Mouse (Mus musculus): ENCODE results near the gene Hlx.

DNA sequence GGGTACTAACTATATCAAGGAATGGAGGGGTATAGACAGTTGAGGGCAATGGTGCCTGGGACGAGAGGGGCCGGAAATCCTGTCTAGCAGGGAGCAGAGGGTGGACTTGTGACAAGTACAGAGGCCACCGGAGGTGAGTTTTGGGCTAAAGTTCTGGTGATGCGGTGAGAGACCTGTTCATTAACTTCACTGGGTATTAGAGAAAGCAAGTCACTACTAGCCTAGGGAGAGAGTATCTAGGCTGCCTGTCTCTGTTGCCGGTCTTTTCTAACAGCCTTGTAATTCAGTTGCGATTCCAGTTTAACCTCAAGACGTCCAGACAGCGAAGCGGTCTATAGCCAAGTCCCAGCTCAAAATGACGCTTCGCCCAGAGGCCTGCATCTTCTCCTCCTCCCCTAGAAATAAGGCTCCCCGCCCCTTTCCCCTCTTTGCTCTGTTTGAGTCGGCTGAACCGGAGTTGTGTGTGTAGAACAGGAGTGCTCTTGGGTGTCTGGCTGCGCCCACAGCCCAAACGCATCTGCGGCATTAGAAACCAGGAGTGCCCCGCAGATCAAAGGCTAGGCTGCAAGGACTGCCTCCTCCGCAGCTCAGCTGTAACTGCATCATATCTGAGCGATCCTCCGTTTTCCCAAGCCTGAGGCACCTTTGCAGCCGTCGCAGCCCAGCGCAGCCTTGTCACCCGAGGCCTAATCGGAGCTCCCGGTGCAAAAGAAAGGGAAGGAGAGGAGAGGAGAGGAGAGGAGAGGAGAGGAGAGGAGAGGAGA lies 1.8 kb upstream of the Hlx start:
- TF ChIP-seq POLR2A (IDR thresholded peaks at IDR 0.05; ENCODE audit: control insufficient read depth in 1 of 2, insufficient read depth in 1 of 2, low read depth in 1 of 2, low read length in 2 of 2, poor library complexity in 1 of 2): no peak
- TF ChIP-seq MAZ (IDR thresholded peaks at IDR 0.05; ENCODE audit: low read depth, low read length): no peak
- TF ChIP-seq CTCF (IDR thresholded peaks at IDR 0.05 in 2 of 3, conservative IDR thresholded peaks at IDR 0.05 in 1 of 3; ENCODE audit: control insufficient read depth in 1 of 3, insufficient read depth in 1 of 3, low read depth in 2 of 3, low read length in 3 of 3, poor library complexity in 1 of 3, severe bottlenecking in 1 of 3): no peak
- no peak for TF ChIP-seq ZKSCAN1 (IDR thresholded peaks at IDR 0.05; ENCODE audit: low read depth, low read length)
- no peak for TF ChIP-seq NRF1 (IDR thresholded peaks at IDR 0.05; ENCODE audit: insufficient read depth, low read depth, low read length, poor library complexity, severe bottlenecking)

Measured in MEL (cell line).